Mouse (Mus musculus) inflammation-experienced regulatory T-cells, adult 6 months (primary cell): ENCODE measurements around the gene Ttc16. TPM values are rescaled to one million over a fixed set of nuclear protein-coding genes. Genes with fewer than 3 reads are reported as not detected.

Experiments
- ATAC-seq: one replicate; pipeline ENCODE4 v1.8.0; 2017
- polyA plus RNA-seq, 3 experiments: library from polyadenylated mRNA; unstranded; fragments of 100-300 nt; shearing (Covaris generic); gene quantifications; one replicate each; pipeline ENCODE4 v1.2.1; 2017

Ttc16 gene
- polyA plus RNA-seq: 1 to 10 TPM in 1 of 3 experiments, under 1 TPM in 2; 0.55 to 1.8 (median 0.95) TPM

- peak; percentile 91 for ATAC-seq
Observed at GRCm38 (mm10) chr2:32775359-32776074, at the start of gene Ttc16, which contains the start of gene Ptrh1. Ttc16 (minus strand) TSS chr2:32775633. Ptrh1 (plus strand) TSS chr2:32775786.

- no peak for ATAC-seq
Observed at GRCm38 (mm10) chr2:32824778-32825177, 49.3 kb upstream of the Ttc16 start.

GRCm38 (mm10) chr2:32824181-32824580 lies 48.7 kb upstream of the Ttc16 start:
- no peak for ATAC-seq

GRCm38 (mm10) chr2:32823579-32824154 lies 48.2 kb upstream of the Ttc16 start:
- ATAC-seq: no peak

GRCm38 (mm10) chr2:32823153-32823552 lies 47.7 kb upstream of the Ttc16 start:
- no peak for ATAC-seq

GRCm38 (mm10) chr2:32822643-32823042 lies 47.2 kb upstream of the Ttc16 start:
- ATAC-seq: no peak

GRCm38 (mm10) chr2:32821041-32821802 lies 45.8 kb upstream of the Ttc16 start:
- peak; percentile 25 for ATAC-seq

- no peak for ATAC-seq
Observed at GRCm38 (mm10) chr2:32818208-32818607, 42.8 kb upstream of the Ttc16 start.

GRCm38 (mm10) chr2:32817589-32817988 lies 42.2 kb upstream of the Ttc16 start:
- no peak for ATAC-seq

GRCm38 (mm10) chr2:32816946-32817581 lies 41.6 kb upstream of the Ttc16 start:
- ATAC-seq: no peak

- no peak for ATAC-seq
Observed at GRCm38 (mm10) chr2:32816497-32816896, 41.1 kb upstream of the Ttc16 start.

GRCm38 (mm10) chr2:32811959-32812358 lies 36.5 kb upstream of the Ttc16 start:
- ATAC-seq: no peak

- no peak for ATAC-seq
Observed at GRCm38 (mm10) chr2:32808816-32809566, 33.6 kb upstream of the Ttc16 start.

- ATAC-seq: no peak
Observed at GRCm38 (mm10) chr2:32798251-32798962, 23.0 kb upstream of the Ttc16 start.

GRCm38 (mm10) chr2:32795748-32796418 lies 20.4 kb upstream of the Ttc16 start:
- no peak for ATAC-seq

- ATAC-seq: no peak
Observed at GRCm38 (mm10) chr2:32791297-32791696, 15.9 kb upstream of the Ttc16 start.

GRCm38 (mm10) chr2:32788581-32788980 lies 13.1 kb upstream of the Ttc16 start:
- no peak for ATAC-seq

GRCm38 (mm10) chr2:32787176-32787575 lies 11.7 kb upstream of the Ttc16 start:
- no peak for ATAC-seq

GRCm38 (mm10) chr2:32784048-32784681 lies 8.7 kb upstream of the Ttc16 start, which contains the start of gene Cfap157:
Cfap157 (minus strand) TSS chr2:32784428.
- no peak for ATAC-seq

- ATAC-seq: no peak
Observed at GRCm38 (mm10) chr2:32781710-32782109, 6.3 kb upstream of the Ttc16 start.
